Mouse (Mus musculus) layer of hippocampus, postnatal 10 days (tissue): ENCODE measurements around the gene Fgf12. TPM values are rescaled to one million over a fixed set of nuclear protein-coding genes. Genes with fewer than 3 reads are reported as not detected.

Source experiments
- DNase-seq, 2 experiments: peaks; one replicate each; pipeline ENCODE4 v3.0.0; 2021; ENCODE audit warnings: low spot score in 2 of 2
- total RNA-seq, 2 experiments: library from RNA; stranded (reverse); gene quantifications; 2 replicates each; pipeline ENCODE4 v1.2.3; 2021

The Fgf12 gene
- total RNA-seq, 2 experiments from 2014 or later = 152 to 153 TPM

GRCm38 (mm10) chr16:28484920-28485319 lies 267.9 kb downstream of the Fgf12 start:
- no peak for DNase-seq

- no peak for DNase-seq
These were observed 273.8 kb downstream of the Fgf12 start for GRCm38 (mm10) chr16:28479022-28479421.

- DNase-seq = no peak
These were observed 276.2 kb downstream of the Fgf12 start for GRCm38 (mm10) chr16:28476651-28477050.

- DNase-seq = no peak
These were observed 277.3 kb downstream of the Fgf12 start for GRCm38 (mm10) chr16:28475553-28475952.

- no peak for DNase-seq
These were observed 298.0 kb downstream of the Fgf12 start for GRCm38 (mm10) chr16:28454821-28455220.

- no peak for DNase-seq
These were observed 305.8 kb downstream of the Fgf12 start for GRCm38 (mm10) chr16:28447114-28447455.

- peak; percentile 64 to 76 for DNase-seq
These were observed 306.3 kb downstream of the Fgf12 start for GRCm38 (mm10) chr16:28446334-28447113.

GRCm38 (mm10) chr16:28445800-28446333 lies 307.0 kb downstream of the Fgf12 start:
- peak; percentile 18 to 50 for DNase-seq

GRCm38 (mm10) chr16:28444993-28445799 lies 307.7 kb downstream of the Fgf12 start:
- peak; percentile 35 to 42 for DNase-seq

GRCm38 (mm10) chr16:28421617-28422016 lies 331.3 kb downstream of the Fgf12 start:
- DNase-seq = no peak

GRCm38 (mm10) chr16:28419693-28420299 lies 333.1 kb downstream of the Fgf12 start:
- DNase-seq = no peak

GRCm38 (mm10) chr16:28411210-28411817 lies 341.6 kb downstream of the Fgf12 start:
- no peak for DNase-seq

GRCm38 (mm10) chr16:28408294-28408693 lies 344.6 kb downstream of the Fgf12 start:
- no peak for DNase-seq

- no peak for DNase-seq
These were observed 345.0 kb downstream of the Fgf12 start for GRCm38 (mm10) chr16:28407892-28408291.

GRCm38 (mm10) chr16:28404156-28404555 lies 348.7 kb downstream of the Fgf12 start:
- no peak for DNase-seq

- peak in 1 of 2 experiments; percentile 15 for DNase-seq
These were observed 350.2 kb downstream of the Fgf12 start for GRCm38 (mm10) chr16:28402701-28403100.

GRCm38 (mm10) chr16:28391283-28391682 lies 361.6 kb downstream of the Fgf12 start:
- DNase-seq = no peak

GRCm38 (mm10) chr16:28389114-28389513 lies 363.8 kb downstream of the Fgf12 start:
- DNase-seq = no peak

GRCm38 (mm10) chr16:28374790-28375189 lies 378.1 kb downstream of the Fgf12 start:
- no peak for DNase-seq

GRCm38 (mm10) chr16:28373311-28373710 lies 379.6 kb downstream of the Fgf12 start:
- no peak for DNase-seq

GRCm38 (mm10) chr16:28350624-28351023 lies 402.2 kb downstream of the Fgf12 start:
- DNase-seq = no peak
